Mouse (Mus musculus) myocyte (in vitro differentiated cells): Measurements from ENCODE around the gene Rnf182. TPM values are rescaled to one million over a fixed set of nuclear protein-coding genes. Genes with fewer than 3 reads are reported as not detected.
A peak's percentile ranks its signal among the peaks of the same experiment; 100 is the strongest.

Experiments
- H3K27me3 ChIP-seq: one replicate; pipeline ENCODE4 v1.6.1; 2011; ENCODE audit not compliant: control insufficient read depth, insufficient read depth, insufficient read length
- H3K36me3 ChIP-seq: one replicate; pipeline ENCODE4 v1.6.1; 2011; ENCODE audit not compliant: control insufficient read depth, insufficient read depth
- H3K4me2 ChIP-seq: one replicate; pipeline ENCODE4 v1.6.1; 2011; ENCODE audit warnings: low read depth, control low read depth
- H3K4me3 ChIP-seq: one replicate; pipeline ENCODE4 v1.5.1; 2011; ENCODE audit warnings: mild to moderate bottlenecking, control low read depth, moderate library complexity
- H3K79me2 ChIP-seq: one replicate; pipeline ENCODE4 v1.6.1; 2011; ENCODE audit not compliant: control insufficient read depth, insufficient read depth
- H3ac ChIP-seq: one replicate; pipeline ENCODE4 v1.6.1; 2011; ENCODE audit not compliant: control insufficient read depth, insufficient read length
- CEBPB ChIP-seq: IDR thresholded peaks from 2 replicates; pipeline ENCODE4 v1.6.1; 2011; ENCODE audit warnings: mild to moderate bottlenecking, moderate library complexity; ENCODE audit not compliant: poor library complexity, insufficient read depth, severe bottlenecking
- E2F4 ChIP-seq: IDR thresholded peaks from one replicate; pipeline ENCODE4 v1.6.1; 2011; ENCODE audit warnings: mild to moderate bottlenecking, control low read depth, moderate library complexity; ENCODE audit not compliant: insufficient read depth
- MAX ChIP-seq: IDR thresholded peaks from one replicate; pipeline ENCODE4 v1.6.1; 2011; ENCODE audit warnings: low read depth, mild to moderate bottlenecking, control low read depth
- MYOD1 ChIP-seq, 3 experiments: IDR thresholded peaks; one replicate each; pipeline ENCODE4 v1.6.1; 2011; ENCODE audit warnings: control low read depth in 2 of 3, low read depth in 2 of 3, mild to moderate bottlenecking in 2 of 3, moderate library complexity in 1 of 3; ENCODE audit not compliant: insufficient read length in 2 of 3, control insufficient read depth in 1 of 3
- MYOG ChIP-seq, 3 experiments: IDR thresholded peaks; one replicate each; pipeline ENCODE4 v1.6.1; 2011; ENCODE audit warnings: control low read depth in 2 of 3, low read depth in 2 of 3, mild to moderate bottlenecking in 2 of 3; ENCODE audit not compliant: insufficient read length in 2 of 3, control insufficient read depth in 1 of 3, insufficient read depth in 1 of 3
- POLR2A ChIP-seq: IDR thresholded peaks from one replicate; pipeline ENCODE4 v1.6.1; 2011; ENCODE audit warnings: low read depth, mild to moderate bottlenecking, control low read depth, moderate library complexity; ENCODE audit not compliant: insufficient read length
- POLR2AphosphoS2 ChIP-seq: IDR thresholded peaks from one replicate; pipeline ENCODE4 v1.6.1; 2011; ENCODE audit warnings: low read depth, control low read depth; ENCODE audit not compliant: insufficient read length
- REST ChIP-seq: IDR thresholded peaks from one replicate; pipeline ENCODE4 v1.6.1; 2011; ENCODE audit warnings: mild to moderate bottlenecking, control low read depth, moderate library complexity; ENCODE audit not compliant: insufficient read depth, insufficient read length
- SRF ChIP-seq: IDR thresholded peaks from one replicate; pipeline ENCODE4 v1.6.1; 2011; ENCODE audit warnings: low read depth; ENCODE audit not compliant: control insufficient read depth, insufficient read length
- TCF12 ChIP-seq: IDR thresholded peaks from one replicate; pipeline ENCODE4 v1.6.1; 2011; ENCODE audit warnings: mild to moderate bottlenecking, control low read depth; ENCODE audit not compliant: poor library complexity, insufficient read depth, severe bottlenecking
- TCF3 ChIP-seq: IDR thresholded peaks from one replicate; pipeline ENCODE4 v1.6.1; 2011; ENCODE audit warnings: low read depth, control low read depth; ENCODE audit not compliant: insufficient read length
- USF1 ChIP-seq: IDR thresholded peaks from one replicate; pipeline ENCODE4 v1.6.1; 2011; ENCODE audit warnings: low read depth, mild to moderate bottlenecking, control low read depth, moderate library complexity
- polyA plus RNA-seq: library from polyadenylated mRNA; unstranded; fragments of >200 nt; fragmentation: generic; extraction: Trizol; gene quantifications from one replicate; pipeline ENCODE4 v1.2.1, GENCODE M21; 2012; ENCODE audit warnings: missing spikeins

Gene Rnf182
- polyA plus RNA-seq, 1 experiment = not detected

DNA sequence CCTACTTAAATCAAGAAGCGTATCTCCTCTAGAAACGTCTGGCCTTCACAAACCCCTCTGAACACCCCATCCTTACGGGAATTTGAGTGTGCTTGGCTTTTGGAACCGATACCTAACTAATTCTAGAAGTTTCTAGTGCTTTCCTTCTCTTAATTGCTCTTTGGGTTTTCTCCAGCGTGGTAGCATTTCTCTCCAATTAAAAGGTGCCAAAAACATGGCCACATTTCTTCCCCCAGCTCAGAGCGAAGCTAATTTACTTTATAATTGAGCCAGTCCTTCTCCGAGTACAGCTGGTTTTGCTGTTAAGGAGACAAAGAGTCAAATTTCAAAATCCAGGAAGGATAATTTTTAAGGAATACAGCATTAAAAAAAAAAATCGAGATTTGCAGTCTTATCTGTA, 32.0 kb upstream of the Rnf182 start:
- Histone ChIP-seq H3K4me2 (no peak overlapping the region), H3K79me2 (no peaks in the 10 kb centered on the region), H3ac (no peak overlapping the region), H3K27me3 (peaks cover 4% of the 10 kb centered on the region), H3K36me3 (no peaks in the 10 kb centered on the region), H3K4me3 (no peak overlapping the region)
- no peak for TF ChIP-seq TCF3
- TF ChIP-seq MYOD1 (IDR thresholded peaks at IDR 0.05; ENCODE audit: control insufficient read depth in 1 of 3, insufficient read length in 2 of 3, low read depth in 2 of 3) = no peak
- TF ChIP-seq MYOG (IDR thresholded peaks at IDR 0.05; ENCODE audit: control insufficient read depth in 1 of 3, insufficient read depth in 1 of 3, insufficient read length in 2 of 3, low read depth in 2 of 3) = no peak
- TF ChIP-seq POLR2AphosphoS2 = no peak
- no peak for TF ChIP-seq REST
- TF ChIP-seq USF1 = no peak
- no peak for TF ChIP-seq SRF

DNA sequence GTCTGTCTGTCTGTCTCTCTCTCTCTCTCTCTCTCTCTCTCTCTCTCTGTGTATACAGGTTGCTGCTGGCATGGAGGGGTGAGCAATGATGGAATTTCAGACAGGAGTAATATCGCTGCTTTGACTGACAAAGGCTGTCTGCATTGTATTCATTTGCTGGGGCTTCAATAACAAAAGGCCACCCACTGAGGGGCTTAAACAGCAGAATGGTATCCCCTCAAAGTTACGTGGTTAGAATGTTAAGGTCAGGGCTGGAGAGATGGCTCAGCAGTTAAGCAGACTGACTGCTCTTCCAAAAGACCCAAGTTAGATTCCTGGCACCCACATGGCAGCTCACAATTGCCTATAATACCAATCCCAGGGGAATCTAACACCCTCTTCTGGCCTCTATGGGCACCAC, 30.2 kb upstream of the Rnf182 start:
- Histone ChIP-seq H3K4me3 (no peak overlapping the region), H3K79me2 (no peaks in the 10 kb centered on the region), H3K27me3 (peaks cover 4% of the 10 kb centered on the region), H3ac (no peak overlapping the region), H3K36me3 (no peaks in the 10 kb centered on the region), H3K4me2 (no peak overlapping the region)
- TF ChIP-seq TCF12 = no peak
- no peak for TF ChIP-seq MAX
- TF ChIP-seq MYOG (IDR thresholded peaks at IDR 0.05; ENCODE audit: control insufficient read depth in 1 of 3, insufficient read depth in 1 of 3, insufficient read length in 2 of 3, low read depth in 2 of 3) = no peak
- no peak for TF ChIP-seq MYOD1 (IDR thresholded peaks at IDR 0.05; ENCODE audit: control insufficient read depth in 1 of 3, insufficient read length in 2 of 3, low read depth in 2 of 3)
- no peak for TF ChIP-seq USF1
- TF ChIP-seq SRF = no peak
- TF ChIP-seq E2F4 = no peak
- TF ChIP-seq REST = no peak
- TF ChIP-seq TCF3 = no peak
- no peak for TF ChIP-seq POLR2A
- no peak for TF ChIP-seq POLR2AphosphoS2
- no peak for TF ChIP-seq CEBPB

DNA sequence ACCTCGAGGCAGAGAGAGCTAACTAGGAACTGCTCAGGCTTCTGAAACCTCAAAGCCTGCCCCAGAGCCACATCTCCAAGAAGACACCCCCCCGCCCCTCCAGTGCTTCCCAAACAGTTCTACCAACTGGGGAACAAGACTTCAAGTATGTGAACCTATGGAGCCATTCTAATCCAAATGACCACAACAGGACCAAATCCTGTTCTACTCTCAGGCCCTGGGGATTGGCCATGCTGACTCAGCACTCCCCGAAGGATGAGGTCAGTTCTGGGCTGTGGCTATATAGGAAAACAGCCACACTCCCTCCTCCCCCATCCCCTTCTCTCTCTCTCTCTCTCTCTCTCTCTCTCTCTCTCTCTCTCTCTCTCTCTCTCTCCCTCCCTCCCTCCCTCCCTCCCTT, 28.5 kb upstream of the Rnf182 start:
- Histone ChIP-seq H3K4me2 (no peak overlapping the region), H3K36me3 (no peaks in the 10 kb centered on the region)
- no peak for TF ChIP-seq E2F4
- TF ChIP-seq TCF12 = no peak
- no peak for TF ChIP-seq TCF3
- no peak for TF ChIP-seq SRF
- no peak for TF ChIP-seq CEBPB
- TF ChIP-seq POLR2AphosphoS2 = no peak
- no peak for TF ChIP-seq MYOD1 (IDR thresholded peaks at IDR 0.05; ENCODE audit: control insufficient read depth in 1 of 3, insufficient read length in 2 of 3, low read depth in 2 of 3)
- no peak for TF ChIP-seq POLR2A
- TF ChIP-seq USF1 = no peak
- no peak for TF ChIP-seq MAX
- no peak for TF ChIP-seq MYOG (IDR thresholded peaks at IDR 0.05; ENCODE audit: control insufficient read depth in 1 of 3, insufficient read depth in 1 of 3, insufficient read length in 2 of 3, low read depth in 2 of 3)

DNA sequence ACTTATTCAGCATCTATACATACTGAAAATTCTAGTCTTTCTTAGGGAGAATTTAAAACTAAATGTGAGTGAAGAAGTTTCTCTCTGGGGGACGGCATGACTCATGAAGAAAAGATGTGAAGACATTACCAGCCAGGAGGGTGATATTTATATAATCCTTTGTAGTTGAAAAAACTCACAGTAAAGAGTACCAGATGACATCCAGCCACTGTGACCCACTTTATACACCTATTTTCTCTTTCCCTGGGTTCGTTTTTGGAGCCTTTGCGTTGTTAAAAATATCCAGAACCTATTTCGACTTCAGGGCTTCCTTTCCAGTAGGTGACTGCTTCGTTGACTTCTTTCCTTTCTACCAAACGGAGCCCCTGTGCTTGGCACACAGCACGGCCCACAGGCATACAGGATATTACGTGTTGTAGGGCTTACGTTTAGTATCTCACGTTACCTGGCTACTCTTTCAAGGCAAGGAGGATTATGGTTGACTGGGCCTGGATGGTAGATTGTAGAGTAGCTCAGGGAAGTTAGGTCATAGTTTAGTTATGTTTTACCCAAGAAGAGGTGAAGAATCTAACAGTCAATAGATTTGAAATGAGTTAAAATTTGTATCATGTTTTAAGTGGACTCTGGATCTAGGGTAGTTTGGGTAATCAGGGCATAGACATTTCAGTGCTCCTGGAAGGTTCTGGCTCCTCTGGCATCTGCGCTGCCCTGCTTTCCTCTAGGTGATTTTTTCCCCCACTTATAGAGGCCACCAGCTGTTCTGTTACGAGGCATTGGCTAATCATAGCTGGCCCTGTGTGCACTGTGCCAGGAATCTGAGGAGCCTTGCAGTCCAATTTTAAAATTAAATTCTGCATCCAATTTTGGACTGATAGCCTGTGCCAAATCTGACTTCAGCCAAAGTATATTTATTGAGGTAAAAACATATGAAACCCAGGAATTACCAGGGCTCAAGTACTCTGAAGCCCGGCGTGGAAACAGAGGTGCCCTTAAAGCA, 27.4 kb upstream of the Rnf182 start:
- no peaks in the 10 kb centered on the region for H3K27me3 ChIP-seq
- H3ac ChIP-seq = no peak overlapping the region
- no peak overlapping the region for H3K4me2 ChIP-seq
- H3K36me3 ChIP-seq = no peaks in the 10 kb centered on the region
- no peaks in the 10 kb centered on the region for H3K79me2 ChIP-seq
- no peak overlapping the region for H3K4me3 ChIP-seq
- TF ChIP-seq E2F4 = no peak
- TF ChIP-seq MYOG (IDR thresholded peaks at IDR 0.05; ENCODE audit: control insufficient read depth in 1 of 3, insufficient read depth in 1 of 3, insufficient read length in 2 of 3, low read depth in 2 of 3) = peak in 1 of 3 experiments; percentile 41

More for the DNA sequence above, 28.5 kb upstream of the Rnf182 start:
- Histone ChIP-seq H3ac (no peak overlapping the region), H3K27me3 (peaks cover 4% of the 10 kb centered on the region), H3K4me3 (no peak overlapping the region), H3K79me2 (no peaks in the 10 kb centered on the region)
